Mouse (Mus musculus) midbrain, embryonic 15.5 days (tissue): Measurements from ENCODE around the gene Hlcs. TPM values are rescaled to one million over a fixed set of nuclear protein-coding genes. Genes with fewer than 3 reads are reported as not detected.

Source experiments
- ATAC-seq: fragments of 200-750 bp; cut with Nextera tagmentation; replicated peaks from 2 replicates; pipeline ENCODE4 v1.8.0; 2017; ENCODE audit warnings: moderate TSS enrichment
- H3K27ac ChIP-seq: fragments of 300-500 bp; sonication (generic); 2 replicates; pipeline ENCODE4 v1.5.1; 2015; ENCODE audit warnings: mild to moderate bottlenecking, inconsistent platforms
- H3K27me3 ChIP-seq: fragments of 300-500 bp; sonication (generic); replicated peaks from 2 replicates; pipeline ENCODE4 v1.6.1; 2015; ENCODE audit warnings: inconsistent platforms
- H3K36me3 ChIP-seq: fragments of 300-500 bp; sonication (generic); replicated peaks from 2 replicates; pipeline ENCODE4 v1.6.1; 2015; ENCODE audit warnings: inconsistent platforms
- H3K4me1 ChIP-seq: fragments of 300-500 bp; sonication (generic); 2 replicates; pipeline ENCODE4 v1.6.1; 2015; ENCODE audit warnings: inconsistent platforms
- H3K4me2 ChIP-seq: fragments of 300-500 bp; sonication (generic); 2 replicates; pipeline ENCODE4 v1.6.1; 2015; ENCODE audit warnings: inconsistent platforms, mild to moderate bottlenecking, moderate library complexity
- H3K4me3 ChIP-seq: fragments of 300-500 bp; sonication (generic); 2 replicates; pipeline ENCODE4 v1.5.1; 2015; ENCODE audit warnings: mild to moderate bottlenecking, inconsistent platforms
- H3K9ac ChIP-seq: fragments of 300-500 bp; sonication (generic); 2 replicates; pipeline ENCODE4 v1.6.1; 2015; ENCODE audit warnings: mild to moderate bottlenecking, inconsistent platforms
- H3K9me3 ChIP-seq: fragments of 300-500 bp; sonication (generic); 2 replicates; pipeline ENCODE4 v1.6.1; 2016; ENCODE audit warnings: inconsistent platforms
- WGBS: fragments of 180-500 bp; shearing (Covaris S2); methylation state at CpG from one replicate; pipeline ENCODE4 v1.1.7; 2015; ENCODE audit warnings: mixed read lengths; 5-methylcytosine and 5-hydroxymethylcytosine counted together
- polyA plus RNA-seq: library from polyadenylated mRNA; unstranded; fragments of >200 nt; fragmentation: Nextera tagmentation; extraction: Ambion mirVana; gene quantifications from 2 replicates; pipeline ENCODE4 v1.2.1, GENCODE M21; 2015

Hlcs gene
- polyA plus RNA-seq, 1 experiment from 2014 or later = 10.1 TPM

- Histone ChIP-seq H3K9ac (no peak overlapping the region), H3K27me3 (0 out of 2 replicates have a peak, but pooled peaks cover under 1% of the 10 kb centered on the region), H3K27ac (no peak overlapping the region), H3K36me3 (no peaks in the 10 kb centered on the region), H3K9me3 (no peaks in the 10 kb centered on the region), H3K4me3 (no peak overlapping the region), H3K4me2 (no peak overlapping the region), H3K4me1 (no peaks in the 10 kb centered on the region)
- no peak for ATAC-seq
- WGBS = 85% methylated on average over 3 of the region's 3 CpGs
Observed at GRCm38 (mm10) chr16:94209626-94210025, 103.7 kb downstream of the Hlcs start.

GRCm38 (mm10) chr16:94208826-94209225 is 104.5 kb downstream of the Hlcs start:
- H3K4me1 ChIP-seq = no peaks in the 10 kb centered on the region
- no peak overlapping the region for H3K27ac ChIP-seq
- no peak overlapping the region for H3K9ac ChIP-seq
- no peak for ATAC-seq
- no peaks in the 10 kb centered on the region for H3K9me3 ChIP-seq
- 0 out of 2 replicates have a peak, but pooled peaks cover 4% of the 10 kb centered on the region for H3K27me3 ChIP-seq
- H3K36me3 ChIP-seq = no peaks in the 10 kb centered on the region
- WGBS = 74% methylated on average over 10 of the region's 10 CpGs
- no peak overlapping the region for H3K4me2 ChIP-seq
- H3K4me3 ChIP-seq = no peak overlapping the region

- H3K27me3 ChIP-seq = peaks cover 4% of the 10 kb centered on the region; the same call in 1 of the 2 replicates
- no peaks in the 10 kb centered on the region for H3K9me3 ChIP-seq
- no peak overlapping the region for H3K27ac ChIP-seq
- no peak overlapping the region for H3K9ac ChIP-seq
- H3K36me3 ChIP-seq = no peaks in the 10 kb centered on the region
- no peaks in the 10 kb centered on the region for H3K4me1 ChIP-seq
- no peak overlapping the region for H3K4me3 ChIP-seq
- ATAC-seq = no peak
- H3K4me2 ChIP-seq = no peak overlapping the region
- WGBS = 92% methylated on average over 6 of the region's 6 CpGs
Observed at GRCm38 (mm10) chr16:94208152-94208551, 105.2 kb downstream of the Hlcs start.

GRCm38 (mm10) chr16:94205528-94206484 is 107.6 kb downstream of the Hlcs start:
- H3K4me1 ChIP-seq = no peaks in the 10 kb centered on the region
- H3K27me3 ChIP-seq = peaks cover 13% of the 10 kb centered on the region; the same call in 1 of the 2 replicates
- H3K4me2 ChIP-seq = no peak overlapping the region
- H3K9me3 ChIP-seq = no peaks in the 10 kb centered on the region
- no peak overlapping the region for H3K4me3 ChIP-seq
- 86% methylated on average over 26 of the region's 26 CpGs for WGBS
- no peaks in the 10 kb centered on the region for H3K36me3 ChIP-seq
- H3K27ac ChIP-seq = no peak overlapping the region
- no peak overlapping the region for H3K9ac ChIP-seq
- no peak for ATAC-seq

GRCm38 (mm10) chr16:94201387-94201786 is 112.0 kb downstream of the Hlcs start:
- Histone ChIP-seq H3K9ac (no peak overlapping the region), H3K4me1 (no peaks in the 10 kb centered on the region), H3K27ac (no peak overlapping the region), H3K9me3 (no peaks in the 10 kb centered on the region), H3K36me3 (no peaks in the 10 kb centered on the region), H3K4me3 (no peak overlapping the region), H3K27me3 (peaks cover 14% of the 10 kb centered on the region), H3K4me2 (no peak overlapping the region)
- WGBS = 63% methylated on average over 5 of the region's 5 CpGs
- no peak for ATAC-seq

GRCm38 (mm10) chr16:94195913-94196312 is 117.5 kb downstream of the Hlcs start:
- no peak overlapping the region for H3K9ac ChIP-seq
- peaks cover 7% of the 10 kb centered on the region; the same call in 1 of the 2 replicates for H3K4me1 ChIP-seq
- H3K36me3 ChIP-seq = no peaks in the 10 kb centered on the region
- H3K27me3 ChIP-seq = peaks cover 11% of the 10 kb centered on the region
- no peak overlapping the region for H3K4me2 ChIP-seq
- H3K9me3 ChIP-seq = no peaks in the 10 kb centered on the region
- no peak for ATAC-seq
- no peak overlapping the region for H3K27ac ChIP-seq
- no peak overlapping the region for H3K4me3 ChIP-seq
- 74% methylated on average over 5 of the region's 5 CpGs for WGBS

GRCm38 (mm10) chr16:94191379-94192315 is 121.7 kb downstream of the Hlcs start:
- no peak overlapping the region for H3K9ac ChIP-seq
- no peak overlapping the region for H3K4me3 ChIP-seq
- H3K27me3 ChIP-seq = peaks cover 22% of the 10 kb centered on the region
- WGBS = 73% methylated on average over 25 of the region's 25 CpGs
- no peak overlapping the region for H3K27ac ChIP-seq
- H3K4me2 ChIP-seq = no peak overlapping the region
- no peaks in the 10 kb centered on the region for H3K36me3 ChIP-seq
- no peak for ATAC-seq
- peaks cover 7% of the 10 kb centered on the region; the same call in 1 of the 2 replicates for H3K4me1 ChIP-seq
- H3K9me3 ChIP-seq = no peaks in the 10 kb centered on the region

GRCm38 (mm10) chr16:94190256-94190655 is 123.1 kb downstream of the Hlcs start:
- Histone ChIP-seq H3K4me3 (no peak overlapping the region), H3K27me3 (peaks cover 26% of the 10 kb centered on the region), H3K27ac (no peak overlapping the region), H3K4me1 (peaks cover 13% of the 10 kb centered on the region), H3K4me2 (no peak overlapping the region), H3K9me3 (no peaks in the 10 kb centered on the region), H3K36me3 (no peaks in the 10 kb centered on the region), H3K9ac (no peak overlapping the region)
- WGBS = 94% methylated on average over 5 of the region's 5 CpGs
- no peak for ATAC-seq

- H3K9ac ChIP-seq = no peak overlapping the region
- H3K27me3 ChIP-seq = peaks cover 54% of the 10 kb centered on the region
- H3K4me2 ChIP-seq = no peak overlapping the region
- no peak for ATAC-seq
- peaks cover 7% of the 10 kb centered on the region; the same call in 1 of the 2 replicates for H3K4me1 ChIP-seq
- no peaks in the 10 kb centered on the region for H3K9me3 ChIP-seq
- H3K36me3 ChIP-seq = no peaks in the 10 kb centered on the region
- H3K27ac ChIP-seq = no peak overlapping the region
- H3K4me3 ChIP-seq = no peak overlapping the region
- WGBS = 85% methylated on average over 12 of the region's 12 CpGs
Observed at GRCm38 (mm10) chr16:94186526-94186925, 126.8 kb downstream of the Hlcs start.

- Histone ChIP-seq H3K4me3 (no peak overlapping the region), H3K9ac (no peak overlapping the region), H3K4me2 (no peak overlapping the region), H3K27me3 (peaks cover 57% of the 10 kb centered on the region), H3K9me3 (no peaks in the 10 kb centered on the region), H3K27ac (no peak overlapping the region), H3K4me1 (peaks cover 9% of the 10 kb centered on the region), H3K36me3 (no peaks in the 10 kb centered on the region)
- 66% methylated on average over 16 of the region's 16 CpGs for WGBS
- ATAC-seq = no peak
Observed at GRCm38 (mm10) chr16:94185430-94185829, 127.9 kb downstream of the Hlcs start.

- ATAC-seq = no peak
- WGBS = 27% methylated on average over 12 of the region's 12 CpGs
Observed at GRCm38 (mm10) chr16:94180122-94180870, 133.1 kb downstream of the Hlcs start.

More at GRCm38 (mm10) chr16:94180122-94180870, 133.1 kb downstream of the Hlcs start:
- Histone ChIP-seq H3K9ac (no peak overlapping the region), H3K4me2 (peak overlapping the region; percentile 26), H3K4me3 (no peak overlapping the region), H3K27me3 (peaks cover 68% of the 10 kb centered on the region), H3K27ac (peak overlapping the region; percentile 27; the same call in 1 of the 2 replicates), H3K4me1 (peaks cover 32% of the 10 kb centered on the region), H3K9me3 (no peaks in the 10 kb centered on the region), H3K36me3 (no peaks in the 10 kb centered on the region)
